Mouse (Mus musculus): Measurements from ENCODE around the gene Slco2b1.

Slco2b1 gene

DNA sequence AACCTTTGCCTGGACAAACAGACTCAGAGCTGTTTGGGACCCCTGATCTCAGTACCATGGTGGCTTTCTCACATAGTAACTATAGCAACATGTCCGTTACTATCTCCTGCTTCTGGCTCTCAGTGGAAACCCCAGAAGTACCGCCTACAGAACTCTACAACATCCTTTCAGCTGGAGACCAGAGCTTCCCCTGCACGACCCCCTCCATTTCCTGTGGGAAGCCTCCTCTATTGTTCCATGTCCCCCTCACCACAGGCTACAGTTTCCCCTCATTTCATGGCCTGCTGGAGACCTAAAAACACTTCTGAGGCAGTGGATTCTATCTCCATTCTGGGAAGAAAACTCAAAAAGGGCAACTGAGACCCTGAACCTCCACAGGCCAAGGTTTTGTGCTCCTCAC lies 18.7 kb downstream of the Slco2b1 start:
- no peak for DNase-seq

DNA sequence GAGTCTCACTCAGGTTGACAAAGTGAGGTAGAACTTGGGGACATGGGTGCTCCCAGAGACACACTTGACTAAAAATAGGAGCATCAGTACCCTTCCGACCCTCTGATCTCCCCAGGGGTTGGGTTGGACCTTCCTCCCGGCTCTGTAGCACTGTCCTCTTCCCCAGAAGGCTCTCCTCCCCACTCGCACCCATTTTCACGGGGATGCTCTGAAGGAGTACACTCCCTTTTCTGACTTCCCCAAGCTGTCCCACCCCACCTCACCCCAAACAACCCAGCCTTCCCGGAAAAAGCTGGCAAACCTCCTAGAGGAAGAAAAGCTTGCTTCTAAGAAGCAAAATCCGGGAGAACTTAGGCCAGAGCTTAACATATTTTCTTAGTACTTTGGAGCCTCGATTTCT lies 20.3 kb downstream of the Slco2b1 start:
- DNase-seq, result no peak

DNA sequence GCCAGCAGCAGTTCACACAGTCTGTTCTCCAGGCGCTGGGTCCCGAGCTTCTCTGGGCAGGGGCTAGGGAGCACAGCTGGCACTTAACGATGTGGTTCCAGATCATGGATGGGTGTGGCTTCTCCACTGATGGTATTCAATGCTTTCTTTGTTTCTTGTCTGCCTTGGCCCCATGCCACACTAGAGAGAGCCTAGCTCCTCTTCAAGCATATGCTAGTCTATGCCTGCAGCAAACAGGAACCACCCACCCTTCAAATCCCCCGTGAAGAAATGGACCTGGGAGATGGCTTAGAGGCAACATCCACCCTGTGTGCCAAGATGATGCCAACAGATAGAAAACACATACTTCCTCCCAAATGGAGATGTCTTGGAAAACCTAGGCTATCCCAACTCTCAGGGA lies 27.1 kb downstream of the Slco2b1 start:
- no peak for DNase-seq

DNA sequence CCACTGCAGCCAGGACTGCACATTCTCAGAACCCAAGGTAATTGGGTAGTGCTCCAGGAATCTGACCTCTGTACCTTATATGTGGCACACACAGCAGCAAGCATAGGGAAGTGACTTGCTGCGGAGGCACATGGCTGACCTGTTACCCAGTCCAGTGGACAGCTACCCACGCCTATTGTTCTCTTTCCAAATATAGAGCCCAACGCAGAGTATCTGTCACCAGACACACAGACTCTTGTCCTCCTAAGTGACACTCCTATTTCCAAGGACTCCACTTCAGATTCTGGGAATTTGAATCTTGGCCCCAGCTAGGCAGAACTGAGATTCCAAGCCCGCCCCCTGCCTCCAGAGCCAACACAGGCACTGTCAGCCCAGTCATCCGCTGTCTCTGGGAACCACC lies 30.4 kb downstream of the Slco2b1 start:
- no peak for DNase-seq

DNA sequence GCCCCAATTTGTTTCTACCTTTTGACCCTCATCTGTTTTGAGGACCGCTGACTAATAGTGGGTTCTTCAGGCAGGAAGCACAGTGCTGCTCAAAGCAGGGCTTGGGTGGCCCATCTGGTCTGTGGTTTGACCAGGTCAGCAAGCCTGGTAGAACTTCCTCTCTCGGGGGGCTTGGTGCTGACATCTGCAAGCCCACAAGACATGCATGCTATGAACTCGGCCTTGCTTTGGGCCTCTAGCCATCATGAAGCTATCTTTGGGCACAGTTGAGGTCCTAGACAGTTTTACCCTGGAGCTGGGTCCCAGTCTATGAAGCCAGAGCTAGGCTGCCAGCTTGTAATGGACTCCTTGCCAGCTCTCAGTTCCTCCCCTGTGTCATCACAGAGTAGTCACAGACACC lies 36.2 kb downstream of the Slco2b1 start:
- no peak for DNase-seq

DNA sequence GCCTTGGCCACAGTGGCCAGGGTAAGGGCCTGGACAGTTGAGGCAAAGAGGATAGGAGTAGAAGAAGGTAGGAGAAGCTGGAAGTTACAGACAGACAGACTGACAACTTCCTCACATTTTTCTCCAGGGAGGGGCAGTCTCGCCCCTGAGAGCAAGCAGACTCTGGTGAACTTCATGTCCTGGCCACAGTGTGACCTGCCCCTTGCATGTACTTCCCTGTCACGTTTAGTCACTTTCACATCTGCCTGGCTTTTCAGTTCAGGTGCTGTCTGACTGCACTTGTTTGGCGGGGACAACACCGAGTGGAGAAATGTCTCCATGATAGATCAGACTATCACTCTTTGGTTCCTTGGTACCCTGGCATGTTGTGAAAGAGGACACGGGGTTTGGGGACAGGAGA lies 36.9 kb downstream of the Slco2b1 start:
- no peak for DNase-seq

DNA sequence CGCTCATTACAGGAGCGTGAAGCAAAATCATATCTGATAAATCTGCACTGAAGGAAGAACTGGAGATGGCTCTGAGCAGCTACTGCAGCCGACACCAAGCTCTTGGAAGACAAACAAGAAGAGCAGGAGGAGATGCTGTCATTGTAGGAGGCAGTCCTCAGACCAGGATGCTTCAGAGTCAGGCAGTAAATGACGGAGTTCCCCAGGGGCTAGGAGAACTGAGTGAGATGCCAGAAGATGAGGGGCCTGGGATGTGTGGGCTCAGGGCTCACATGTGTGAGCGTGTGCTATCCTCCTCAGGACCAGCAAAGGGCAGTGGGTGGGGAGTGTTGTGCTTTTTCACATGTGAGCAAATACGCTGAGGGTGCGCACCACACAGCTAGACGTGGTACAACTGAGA lies 38.0 kb downstream of the Slco2b1 start:
- no peak for DNase-seq

DNA sequence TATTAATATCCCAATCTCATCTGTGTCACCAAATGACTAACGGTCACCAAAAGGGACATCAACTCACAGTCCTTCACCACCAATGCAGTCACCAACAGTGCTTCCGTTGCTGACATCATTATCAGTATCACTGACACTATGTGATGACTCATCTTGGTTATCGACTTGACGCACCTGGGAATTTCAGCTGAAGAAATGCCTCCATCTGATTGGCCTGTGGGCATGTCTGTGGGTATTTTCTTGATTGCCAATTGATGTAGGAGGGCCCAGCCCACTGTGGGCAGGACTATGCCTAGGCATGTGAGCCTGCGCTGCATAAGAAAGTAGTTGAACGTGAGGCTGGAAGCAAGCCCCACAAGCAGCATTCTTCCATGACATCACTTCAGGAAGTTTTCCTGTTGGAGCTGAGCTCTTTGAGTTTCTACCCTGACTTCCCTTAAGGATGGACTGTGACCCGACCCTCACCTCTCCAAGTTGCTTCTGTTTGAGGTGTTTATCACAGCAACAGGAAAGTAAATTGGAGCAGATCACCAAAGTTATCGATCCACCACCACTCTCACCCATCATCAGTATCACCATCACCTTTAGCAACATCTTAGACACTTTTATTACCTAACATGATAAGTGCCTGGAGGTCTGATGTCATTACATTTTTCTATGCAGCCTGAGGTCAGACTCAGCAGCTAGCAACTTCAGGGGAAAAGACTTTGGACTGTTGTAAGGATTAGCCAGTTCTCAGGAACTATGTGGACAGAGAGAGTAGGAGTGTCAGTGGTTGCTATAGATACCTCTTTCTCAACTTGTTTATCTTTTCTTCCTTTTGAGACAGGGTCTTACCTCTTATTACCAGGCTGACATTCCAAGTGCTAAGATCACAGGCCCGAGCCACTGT lies 39.4 kb downstream of the Slco2b1 start:
- DNase-seq, result no peak

DNA sequence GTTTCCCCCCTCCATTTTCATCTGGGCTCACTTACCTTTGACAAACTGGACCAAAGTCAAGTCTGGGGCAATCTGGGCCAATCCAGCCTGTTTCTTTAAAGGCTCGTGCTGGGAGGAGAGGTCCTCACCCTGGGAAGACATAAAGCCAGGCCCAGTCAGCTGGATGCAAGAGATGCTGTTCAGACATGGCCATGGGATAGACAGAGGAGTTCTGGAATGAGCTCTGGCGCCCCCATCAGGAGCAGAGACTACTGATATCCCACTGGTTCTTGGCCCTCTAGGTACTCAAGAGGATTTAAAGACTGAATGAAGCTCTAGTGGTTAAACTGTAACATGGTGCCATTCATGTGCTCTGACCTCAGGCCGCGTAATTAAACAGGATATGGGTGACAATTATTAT lies 40.2 kb downstream of the Slco2b1 start:
- DNase-seq, result no peak

DNA sequence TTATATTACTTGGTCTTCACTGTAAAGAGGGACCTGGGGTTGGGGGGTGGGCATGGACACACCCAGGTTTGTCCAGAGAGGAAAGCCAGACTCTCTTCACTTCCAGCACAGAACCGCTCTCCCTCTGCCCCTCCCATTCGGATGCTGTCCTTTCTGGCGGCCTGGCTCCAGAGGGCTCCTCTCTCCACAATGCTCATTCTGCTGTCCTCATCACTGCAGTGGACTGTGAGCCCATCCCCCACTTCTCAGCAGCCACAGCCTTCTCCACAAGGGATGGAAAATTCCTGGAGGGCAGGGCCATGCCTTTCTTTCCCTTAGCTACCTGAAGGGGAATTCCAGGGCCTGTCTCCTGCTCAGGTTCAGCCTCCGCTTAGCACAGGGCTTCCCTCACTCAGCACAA lies 42.3 kb downstream of the Slco2b1 start:
- peak; percentile 55 for DNase-seq

DNA sequence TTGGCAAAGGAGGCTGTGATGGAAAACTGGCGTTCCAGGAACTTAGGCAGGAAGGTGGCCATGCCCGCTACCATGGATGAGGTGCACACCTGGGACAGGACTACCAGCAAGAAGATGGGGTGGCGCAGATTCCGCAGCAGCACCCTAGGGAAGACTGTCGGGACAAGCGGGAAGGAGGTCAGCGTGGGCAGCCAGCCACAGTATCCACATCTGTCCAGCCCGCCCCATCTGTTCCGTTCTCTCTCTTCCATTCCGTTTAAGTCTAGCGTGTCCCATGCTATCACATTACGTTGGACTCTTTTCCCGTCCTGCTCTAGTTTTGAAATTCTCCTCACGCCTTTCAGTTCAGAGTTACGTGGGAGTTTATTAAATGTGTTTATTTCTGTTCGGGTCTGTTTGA lies 44.0 kb downstream of the Slco2b1 start:
- DNase-seq, result no peak

DNA sequence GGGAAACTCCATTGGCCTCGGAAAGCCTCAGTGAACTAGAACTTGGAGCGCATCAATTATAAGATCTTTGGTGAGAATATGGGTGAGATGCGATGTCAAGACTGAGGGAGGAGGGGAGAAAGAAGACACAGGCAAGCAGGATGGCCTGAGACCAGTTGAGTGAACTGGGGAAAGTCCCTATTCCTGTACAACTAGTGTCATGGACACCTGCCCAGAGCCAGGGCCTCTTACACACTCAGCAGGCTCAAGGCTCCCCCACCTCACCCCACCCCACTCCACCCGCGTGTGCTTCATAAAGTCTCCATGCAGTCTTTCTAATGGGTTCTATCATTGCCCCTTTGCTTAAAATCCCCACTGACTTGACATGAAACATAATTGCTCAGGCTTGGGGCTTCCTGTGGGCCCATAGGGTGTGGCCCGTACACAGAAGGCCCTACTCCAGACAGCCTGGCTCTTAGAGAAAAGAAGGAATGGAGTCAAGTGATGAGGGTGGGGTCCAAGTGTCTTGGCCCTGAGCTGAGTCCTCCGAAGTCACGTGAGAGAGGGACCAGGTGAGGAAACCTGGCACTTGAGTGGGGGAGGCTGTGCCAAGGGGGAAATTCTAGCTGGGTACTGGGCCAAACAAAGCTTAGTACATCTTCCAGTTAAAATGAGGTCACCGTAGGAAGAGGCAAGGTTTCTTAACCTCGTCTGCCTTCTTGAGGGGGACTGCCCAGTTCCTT lies 45.2 kb downstream of the Slco2b1 start:
- peak; percentile 22 for DNase-seq

DNA sequence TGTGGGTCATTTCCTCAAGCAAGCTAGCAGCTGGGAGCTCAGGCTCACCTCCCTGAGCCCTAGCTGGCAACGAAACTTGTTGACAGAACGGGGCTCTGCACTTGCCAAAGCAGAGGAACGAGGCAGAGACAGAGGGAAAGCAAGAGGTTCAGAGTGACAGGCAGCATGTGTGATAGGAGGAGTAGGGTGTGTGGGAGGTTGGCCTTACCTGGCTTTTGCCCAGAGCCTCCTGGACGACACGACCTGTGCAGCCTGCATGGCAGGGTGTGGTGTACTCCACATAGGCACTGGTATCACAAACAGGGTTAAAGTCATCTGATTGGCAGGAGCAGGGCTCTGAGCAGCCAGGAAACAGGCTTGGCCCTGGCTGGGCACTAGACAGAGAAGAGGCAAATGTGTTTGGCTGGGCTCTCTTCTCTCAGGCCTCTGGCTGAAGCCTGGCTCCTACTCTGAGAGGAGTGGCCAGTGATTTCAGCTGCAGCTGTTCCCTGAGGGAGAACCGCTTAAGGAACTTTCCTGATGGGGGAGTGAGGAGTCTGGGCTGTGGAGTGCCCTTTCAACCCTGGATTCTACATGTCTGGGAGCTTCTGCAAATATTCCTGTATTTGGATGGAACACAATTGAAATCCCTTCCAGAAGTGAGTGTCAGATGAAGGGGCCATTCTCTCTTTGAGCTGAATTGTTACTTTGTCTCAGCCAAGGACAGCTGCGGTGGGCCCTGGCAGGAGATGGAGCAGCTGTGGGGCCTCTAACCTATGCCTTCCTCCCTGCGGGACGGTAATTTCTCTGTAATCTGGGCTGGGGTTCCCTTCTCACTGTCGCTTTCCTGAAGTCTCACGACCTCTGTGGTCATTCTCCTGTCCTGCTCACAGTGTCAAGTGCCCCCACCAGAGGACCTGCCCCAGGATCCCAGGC lies 46.3 kb downstream of the Slco2b1 start:
- DNase-seq, result peak; percentile 72

DNA sequence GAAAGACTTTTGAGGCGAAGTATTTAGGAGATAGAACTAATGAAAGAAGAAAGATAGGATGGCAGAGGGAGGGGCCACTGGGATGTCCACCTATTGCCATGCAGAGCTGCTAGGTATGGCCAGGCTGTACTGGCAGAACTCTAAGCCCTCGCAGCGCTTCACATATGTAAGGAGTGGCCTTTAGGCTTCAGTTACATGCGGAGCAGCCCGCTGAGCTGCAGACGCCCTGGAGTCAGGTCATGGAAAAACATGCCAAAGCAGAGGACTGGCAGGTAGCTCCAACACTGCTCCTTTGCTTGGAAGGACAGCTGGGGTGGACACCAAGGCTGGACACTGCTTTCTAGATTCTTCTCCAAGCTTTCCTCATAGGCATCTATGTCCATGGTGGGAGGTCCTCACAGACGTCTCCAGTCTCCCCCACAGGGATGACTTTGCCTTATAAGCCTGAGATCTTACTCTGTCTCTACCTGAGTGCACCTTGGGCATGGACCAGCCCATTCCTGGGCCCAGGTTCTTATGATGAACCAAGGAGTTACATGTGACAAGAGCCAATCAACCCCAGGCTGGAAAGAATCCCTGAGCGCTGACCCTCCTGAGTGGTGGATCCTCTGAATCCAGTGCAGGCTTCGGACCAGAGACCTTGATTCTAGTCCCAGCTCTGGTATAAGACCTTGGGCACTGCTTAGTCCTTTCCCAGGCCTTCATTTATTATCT lies 47.5 kb downstream of the Slco2b1 start:
- DNase-seq, result no peak

DNA sequence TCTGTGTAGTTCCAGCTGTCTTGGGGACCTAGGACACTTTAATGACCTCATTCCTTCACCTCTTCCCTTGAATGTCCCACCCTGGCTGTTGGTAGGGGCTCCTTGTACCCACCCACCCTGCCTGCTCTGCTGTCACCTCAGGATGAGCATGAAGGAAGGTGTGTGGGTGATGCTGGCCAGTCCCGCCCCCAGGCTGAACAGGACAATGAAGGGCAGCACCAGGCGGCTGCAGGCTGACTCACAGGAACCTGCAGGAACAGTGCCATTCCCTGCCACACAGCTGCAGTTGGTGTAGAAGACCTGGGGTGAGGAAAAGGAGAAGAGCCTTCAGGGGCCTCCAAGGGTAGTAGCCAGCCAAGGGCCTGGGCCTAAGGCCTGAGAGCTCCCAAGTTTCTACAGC lies 48.8 kb downstream of the Slco2b1 start:
- no peak for DNase-seq

DNA sequence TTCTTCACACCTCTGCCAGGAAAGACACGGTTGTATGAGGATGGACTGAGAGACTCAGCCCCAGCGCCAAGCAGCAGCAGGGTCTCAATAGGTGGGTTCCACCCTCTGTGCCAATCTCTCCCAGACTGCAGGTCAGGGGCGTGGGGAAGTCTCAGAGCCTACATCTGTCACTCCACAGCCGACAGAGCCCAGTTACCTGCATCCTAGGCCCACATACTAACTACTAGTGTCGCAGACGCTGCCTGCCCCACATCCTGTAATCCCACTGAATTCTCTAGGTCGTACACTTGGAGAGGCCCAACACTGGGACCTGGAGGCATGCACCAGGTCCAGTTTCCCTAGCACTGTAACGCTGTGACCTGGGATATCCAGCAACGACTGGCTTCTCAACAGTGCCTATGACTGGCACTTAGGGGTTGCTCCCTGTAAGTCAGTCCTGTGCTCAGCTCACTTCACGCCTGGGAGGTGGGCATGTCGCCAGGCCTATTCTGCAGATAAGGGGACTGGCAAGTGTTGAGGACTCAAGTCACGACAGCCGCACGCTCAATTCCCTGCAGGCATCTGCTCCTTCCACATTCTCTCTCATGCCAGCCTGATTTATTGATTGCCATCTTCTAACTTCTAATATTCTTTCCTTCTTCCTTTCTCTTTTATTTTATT lies 49.4 kb downstream of the Slco2b1 start:
- DNase-seq, result peak; percentile 35

DNA sequence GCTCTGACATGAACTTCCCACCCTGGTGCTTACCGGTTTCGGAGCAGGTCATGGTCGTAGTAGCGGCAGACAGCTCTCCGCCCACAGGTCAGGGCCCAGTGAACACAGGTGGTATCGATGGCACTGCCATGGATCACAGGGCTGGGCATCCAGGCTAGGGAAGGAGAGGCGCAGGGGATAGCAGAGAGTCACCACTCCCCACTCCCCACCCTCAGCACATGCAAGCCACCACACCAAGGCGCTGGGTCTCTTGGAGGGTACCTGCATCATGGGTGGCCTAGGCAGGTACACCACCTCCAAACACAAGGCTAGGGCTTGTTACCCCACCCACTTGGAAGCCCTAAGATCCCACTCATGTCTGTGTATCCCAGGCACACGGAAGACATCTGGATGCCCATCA lies 50.1 kb downstream of the Slco2b1 start:
- no peak for DNase-seq

DNA sequence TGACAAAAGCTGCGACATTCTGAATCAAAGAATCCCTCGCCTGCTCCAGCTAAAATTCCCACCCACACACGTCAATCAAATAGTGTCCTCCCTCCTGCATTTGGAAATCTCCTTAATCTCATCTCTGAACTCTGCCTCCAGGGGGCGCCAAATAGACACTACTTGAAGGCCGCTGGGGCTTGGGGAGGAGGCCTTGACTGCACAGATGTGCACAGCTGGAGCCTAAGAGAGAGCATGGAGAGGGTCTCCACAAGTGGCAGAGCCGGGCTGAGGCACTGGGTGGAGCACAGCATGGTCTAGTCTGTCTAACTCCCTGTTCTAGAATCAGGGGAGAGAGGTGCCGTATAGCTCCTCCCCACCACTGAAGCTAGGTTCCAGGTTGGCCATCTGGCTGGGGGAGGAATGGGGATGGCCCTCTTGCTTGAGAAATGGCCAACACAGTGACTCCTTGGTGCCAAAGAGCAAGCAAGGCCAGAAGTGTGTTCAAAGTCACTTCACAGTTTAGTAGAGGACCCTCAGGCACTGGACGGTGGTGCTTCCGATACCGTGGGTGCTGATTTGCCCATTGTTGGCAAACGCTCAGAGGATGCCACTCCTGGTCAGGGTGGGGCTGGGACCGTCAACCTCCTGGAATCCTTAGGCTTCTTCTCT lies 51.6 kb downstream of the Slco2b1 start:
- DNase-seq, result peak; percentile 91

DNA sequence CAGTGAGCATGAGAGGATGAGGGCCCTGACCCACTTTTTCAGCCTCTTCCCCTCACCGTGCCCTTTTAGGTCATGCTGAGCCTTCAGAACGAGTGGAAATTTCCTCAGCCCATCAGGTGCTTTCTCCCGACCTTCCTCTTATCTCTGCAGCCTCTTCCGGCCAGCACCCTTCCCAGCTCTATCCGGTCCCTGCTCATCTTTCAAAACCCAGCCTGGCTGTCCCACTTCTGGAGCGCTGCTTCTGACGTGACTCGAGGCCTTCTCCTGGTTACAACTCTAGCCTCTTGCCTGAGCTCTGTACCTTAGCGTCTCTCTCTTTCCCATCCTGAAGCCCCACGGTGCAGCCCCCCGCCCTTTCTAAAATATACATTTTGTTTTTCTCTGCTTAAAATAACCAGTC lies 56.9 kb downstream of the Slco2b1 start:
- no peak for DNase-seq

DNA sequence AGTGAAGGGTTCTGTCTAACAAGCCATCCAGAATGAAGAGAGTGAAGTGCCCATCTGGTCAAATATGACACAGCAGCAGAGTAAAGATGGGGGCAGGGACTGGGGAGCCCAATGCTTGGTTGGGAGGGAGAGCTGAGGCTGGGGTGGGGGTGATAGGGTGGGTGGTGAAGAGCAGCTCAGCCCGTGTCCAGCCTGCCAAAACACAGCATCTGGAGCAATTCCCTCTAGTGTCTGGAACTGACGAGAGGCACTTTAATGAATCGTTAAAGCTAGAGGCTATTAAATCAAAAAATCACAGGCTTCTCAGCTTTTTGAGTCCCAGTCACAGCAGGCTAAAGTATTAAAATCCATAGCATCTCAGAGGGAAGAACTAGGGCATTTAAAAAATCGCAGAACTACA lies 61.6 kb downstream of the Slco2b1 start:
- no peak for DNase-seq

DNA sequence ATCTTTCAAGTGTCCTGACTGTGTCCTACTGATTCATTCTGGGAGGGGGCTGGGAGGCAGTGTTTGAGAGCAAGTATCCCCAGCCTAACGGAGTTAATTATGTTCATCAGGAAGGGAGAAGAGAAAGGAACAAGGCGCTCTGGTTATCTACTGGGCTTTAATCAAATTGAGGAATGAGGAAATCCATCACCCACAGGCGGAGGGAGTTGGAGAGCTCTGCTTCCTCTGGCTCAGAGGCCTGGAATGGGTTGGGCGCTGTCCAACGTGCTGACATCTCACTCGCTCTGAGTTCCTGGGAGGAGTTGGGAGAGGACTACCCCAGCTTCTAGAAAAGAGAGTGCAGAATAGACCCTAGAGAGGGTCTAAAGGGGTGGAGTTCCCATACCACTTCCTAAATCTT lies 62.5 kb downstream of the Slco2b1 start:
- peak; percentile 80 for DNase-seq

DNA sequence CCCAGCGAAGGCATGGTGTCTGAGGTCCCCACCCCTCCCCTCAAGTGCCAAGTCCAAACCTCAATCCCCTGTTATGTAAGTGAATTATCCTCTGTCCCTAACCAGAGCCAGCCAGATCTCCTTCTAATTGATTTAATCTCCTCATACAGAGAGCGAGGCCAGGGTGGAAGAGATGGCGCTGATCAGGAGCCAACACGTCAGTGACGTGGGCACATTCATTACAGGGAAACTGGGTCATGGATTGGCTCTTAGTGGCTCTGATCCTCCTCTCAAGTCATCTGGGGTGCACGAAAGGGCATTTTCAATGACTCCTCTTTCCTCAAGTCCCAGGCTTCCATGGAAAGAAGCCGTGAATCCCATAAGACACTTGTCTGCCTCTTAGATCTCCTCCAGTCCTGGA lies 66.4 kb downstream of the Slco2b1 start:
- no peak for DNase-seq
